Mouse (Mus musculus) hindbrain, embryonic 15.5 days (tissue): ENCODE measurements around the gene Ephb1. TPM values are rescaled to one million over a fixed set of nuclear protein-coding genes. Genes with fewer than 3 reads are reported as not detected.

Source experiments
- ATAC-seq: fragments of 200-750 bp; cut with Nextera tagmentation; 2 replicates; pipeline ENCODE4 v1.8.0; 2017; ENCODE audit warnings: low read depth, moderate number of reproducible peaks, moderate TSS enrichment; ENCODE audit not compliant: low FRiP score
- H3K27ac ChIP-seq: fragments of 300-500 bp; sonication (generic); replicated peaks from 2 replicates; pipeline ENCODE4 v1.5.1; 2015; ENCODE audit warnings: mild to moderate bottlenecking, inconsistent platforms
- H3K27me3 ChIP-seq: fragments of 300-500 bp; sonication (generic); 2 replicates; pipeline ENCODE4 v1.6.1; 2015; ENCODE audit warnings: control low read depth, inconsistent platforms
- H3K36me3 ChIP-seq: fragments of 300-500 bp; sonication (generic); 2 replicates; pipeline ENCODE4 v1.6.1; 2015; ENCODE audit warnings: control low read depth, inconsistent platforms
- H3K4me1 ChIP-seq: fragments of 300-500 bp; sonication (generic); replicated peaks from 2 replicates; pipeline ENCODE4 v1.6.1; 2015; ENCODE audit warnings: control low read depth, inconsistent platforms
- H3K4me2 ChIP-seq: fragments of 300-500 bp; sonication (generic); 2 replicates; pipeline ENCODE4 v1.6.1; 2015; ENCODE audit warnings: moderate library complexity, mild to moderate bottlenecking, inconsistent platforms
- H3K4me3 ChIP-seq: fragments of 300-500 bp; sonication (generic); 2 replicates; pipeline ENCODE4 v1.5.1; 2015; ENCODE audit warnings: mild to moderate bottlenecking, inconsistent platforms
- H3K9ac ChIP-seq: fragments of 300-500 bp; sonication (generic); 2 replicates; pipeline ENCODE4 v1.6.1; 2015; ENCODE audit warnings: inconsistent platforms
- H3K9me3 ChIP-seq: fragments of 300-500 bp; sonication (generic); 2 replicates; pipeline ENCODE4 v1.6.1; 2016; ENCODE audit warnings: control low read depth, inconsistent platforms
- WGBS: fragments of 180-500 bp; shearing (Covaris S2); methylation state at CpG from one replicate; pipeline ENCODE4 v1.1.7; 2015; 5-methylcytosine and 5-hydroxymethylcytosine counted together
- microRNA-seq: library from miRNA; unstranded; fragments of <30 nt; microRNA quantifications from one replicate; pipeline ENCODE4, GENCODE M21; 2016
- polyA plus RNA-seq: library from polyadenylated mRNA; unstranded; fragments of >200 nt; fragmentation: Nextera tagmentation; extraction: Ambion mirVana; gene quantifications from 2 replicates; pipeline ENCODE4 v1.2.1, GENCODE M21; 2015

The Ephb1 gene
- polyA plus RNA-seq, 1 experiment from 2014 or later = 53.1 TPM

GRCm38 (mm10) chr9:101909491-101909890, 445.0 kb downstream of the Ephb1 start:
- H3K9me3 ChIP-seq = no peaks in the 10 kb centered on the region
- H3K27ac ChIP-seq = peak overlapping the region; percentile 42
- H3K27me3 ChIP-seq = no peaks in the 10 kb centered on the region
- no peak overlapping the region for H3K4me3 ChIP-seq
- 70% methylated on average over 4 of the region's 4 CpGs for WGBS
- H3K9ac ChIP-seq = no peak overlapping the region
- H3K4me2 ChIP-seq = no peak overlapping the region
- peaks cover 32% of the 10 kb centered on the region for H3K4me1 ChIP-seq
- H3K36me3 ChIP-seq = no peaks in the 10 kb centered on the region
- no peak; the same call in 1 of the 2 replicates for ATAC-seq

GRCm38 (mm10) chr9:101908849-101909248, 445.6 kb downstream of the Ephb1 start:
- ATAC-seq = peak; percentile 79
- WGBS = 9% methylated on average over 5 of the region's 5 CpGs
- Histone ChIP-seq H3K27me3 (no peaks in the 10 kb centered on the region), H3K9me3 (no peaks in the 10 kb centered on the region), H3K4me1 (peaks cover 32% of the 10 kb centered on the region), H3K36me3 (no peaks in the 10 kb centered on the region), H3K9ac (no peak overlapping the region), H3K27ac (peak overlapping the region; percentile 42), H3K4me3 (no peak overlapping the region), H3K4me2 (no peak overlapping the region)

- Histone ChIP-seq H3K4me3 (no peak overlapping the region), H3K9me3 (no peaks in the 10 kb centered on the region), H3K4me2 (no peak overlapping the region), H3K4me1 (peaks cover 32% of the 10 kb centered on the region), H3K27me3 (no peaks in the 10 kb centered on the region), H3K9ac (no peak overlapping the region), H3K27ac (no peak overlapping the region), H3K36me3 (no peaks in the 10 kb centered on the region)
- WGBS = 52% methylated on average over 6 of the region's 6 CpGs
- ATAC-seq = no peak
These were observed 446.7 kb downstream of the Ephb1 start for GRCm38 (mm10) chr9:101907747-101908255.

GRCm38 (mm10) chr9:101903406-101903805, 451.1 kb downstream of the Ephb1 start:
- Histone ChIP-seq H3K9me3 (no peaks in the 10 kb centered on the region), H3K27me3 (no peaks in the 10 kb centered on the region), H3K4me1 (peaks cover 6% of the 10 kb centered on the region), H3K4me3 (no peak overlapping the region), H3K9ac (no peak overlapping the region), H3K36me3 (no peaks in the 10 kb centered on the region), H3K27ac (no peak overlapping the region), H3K4me2 (no peak overlapping the region)
- no peak for ATAC-seq
- WGBS = 60% methylated on average over 3 of the region's 3 CpGs

- ATAC-seq = no peak
- 96% methylated on average over 1 of the region's 1 CpGs for WGBS
- H3K27me3 ChIP-seq = no peaks in the 10 kb centered on the region
- H3K9me3 ChIP-seq = no peaks in the 10 kb centered on the region
- no peak overlapping the region for H3K4me3 ChIP-seq
- no peaks in the 10 kb centered on the region for H3K4me1 ChIP-seq
- no peaks in the 10 kb centered on the region for H3K36me3 ChIP-seq
- no peak overlapping the region for H3K27ac ChIP-seq
- no peak overlapping the region for H3K9ac ChIP-seq
- H3K4me2 ChIP-seq = no peak overlapping the region
These were observed 456.6 kb downstream of the Ephb1 start for GRCm38 (mm10) chr9:101897851-101898250.

- ATAC-seq = no peak
- no peaks in the 10 kb centered on the region for H3K9me3 ChIP-seq
- no peaks in the 10 kb centered on the region for H3K36me3 ChIP-seq
- no peak overlapping the region for H3K27ac ChIP-seq
- H3K4me1 ChIP-seq = no peaks in the 10 kb centered on the region
- no peak overlapping the region for H3K4me2 ChIP-seq
- WGBS = 76% methylated on average over 2 of the region's 2 CpGs
- H3K4me3 ChIP-seq = no peak overlapping the region
- no peak overlapping the region for H3K9ac ChIP-seq
- H3K27me3 ChIP-seq = no peaks in the 10 kb centered on the region
These were observed 471.2 kb downstream of the Ephb1 start for GRCm38 (mm10) chr9:101883295-101883694.

GRCm38 (mm10) chr9:101877109-101877987, 477.1 kb downstream of the Ephb1 start:
- no peaks in the 10 kb centered on the region for H3K9me3 ChIP-seq
- H3K9ac ChIP-seq = no peak overlapping the region
- H3K27me3 ChIP-seq = no peaks in the 10 kb centered on the region
- no peaks in the 10 kb centered on the region for H3K36me3 ChIP-seq
- WGBS = 64% methylated on average over 11 of the region's 11 CpGs
- H3K4me3 ChIP-seq = no peak overlapping the region
- H3K4me2 ChIP-seq = no peak overlapping the region
- H3K4me1 ChIP-seq = no peaks in the 10 kb centered on the region
- peak; percentile 23; the same call in 1 of the 2 replicates for ATAC-seq
- no peak overlapping the region for H3K27ac ChIP-seq

GRCm38 (mm10) chr9:101875306-101875705, 479.2 kb downstream of the Ephb1 start:
- H3K4me1 ChIP-seq = no peaks in the 10 kb centered on the region
- H3K9ac ChIP-seq = no peak overlapping the region
- 91% methylated on average over 1 of the region's 1 CpGs for WGBS
- H3K27ac ChIP-seq = no peak overlapping the region
- no peak for ATAC-seq
- H3K4me3 ChIP-seq = no peak overlapping the region
- no peaks in the 10 kb centered on the region for H3K36me3 ChIP-seq
- H3K27me3 ChIP-seq = no peaks in the 10 kb centered on the region
- H3K4me2 ChIP-seq = no peak overlapping the region
- no peaks in the 10 kb centered on the region for H3K9me3 ChIP-seq

Small RNAs within 50 kb of the gene (microRNA-seq; reads per million reads assigned to microRNA genes)
- gene Mir7243 = not detected

Other genes starting within 250 kb of the Ephb1 start
- 1.2 and 1.5 TPM in 2 replicates for gene Ky, start 151.1 kb upstream of the Ephb1 start, polyA plus RNA-seq